Mouse (Mus musculus) G1E-ER4 (cell line): ENCODE data around the gene Zswim5. TPM values are rescaled to one million over a fixed set of nuclear protein-coding genes. Genes with fewer than 3 reads are reported as not detected.

ENCODE experiments used
- GATA1 ChIP-seq: IDR thresholded peaks from one replicate; pipeline ENCODE4 v1.8.0; 2012; ENCODE audit warnings: low read length, inconsistent platforms
- polyA plus RNA-seq: library from polyadenylated mRNA; stranded (reverse); fragments of >175 nt; gene quantifications from 2 replicates; pipeline ENCODE4 v1.2.3, GENCODE M21; 2012

Zswim5 gene
- polyA plus RNA-seq, 1 experiment: not detected

- no peak for TF ChIP-seq GATA1
These were observed 5.5 kb downstream of the Zswim5 start for GRCm38 (mm10) chr4:116882679-116883078.

GRCm38 (mm10) chr4:116894200-116895080 lies 17.3 kb downstream of the Zswim5 start:
- TF ChIP-seq GATA1: no peak

- no peak for TF ChIP-seq GATA1
These were observed 33.5 kb downstream of the Zswim5 start for GRCm38 (mm10) chr4:116910489-116911181.

DNA sequence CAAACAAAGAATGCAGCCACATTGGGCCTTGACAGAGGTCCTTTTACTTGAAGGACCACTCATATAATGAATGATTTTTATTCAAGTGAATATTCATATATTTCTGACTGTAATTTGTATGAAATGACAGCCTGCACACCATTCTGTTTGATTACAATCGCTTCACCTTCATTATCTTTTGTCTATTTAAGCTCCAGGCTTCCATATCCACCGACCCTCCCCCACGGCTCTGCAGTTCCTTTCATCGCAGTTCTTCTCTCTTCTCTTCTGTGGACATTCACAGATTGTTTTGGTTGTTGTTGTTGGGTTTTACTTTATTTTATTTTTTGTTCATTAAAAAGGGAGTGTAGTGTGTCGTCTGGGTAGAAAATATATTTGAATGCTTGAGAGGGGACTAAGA lies 34.0 kb downstream of the Zswim5 start:
- no peak for TF ChIP-seq GATA1

GRCm38 (mm10) chr4:116913318-116913717 lies 36.1 kb downstream of the Zswim5 start:
- no peak for TF ChIP-seq GATA1

- TF ChIP-seq GATA1: no peak
These were observed 51.0 kb downstream of the Zswim5 start for GRCm38 (mm10) chr4:116928006-116928651.

- TF ChIP-seq GATA1: no peak
These were observed 62.4 kb downstream of the Zswim5 start for GRCm38 (mm10) chr4:116939585-116939984.

DNA sequence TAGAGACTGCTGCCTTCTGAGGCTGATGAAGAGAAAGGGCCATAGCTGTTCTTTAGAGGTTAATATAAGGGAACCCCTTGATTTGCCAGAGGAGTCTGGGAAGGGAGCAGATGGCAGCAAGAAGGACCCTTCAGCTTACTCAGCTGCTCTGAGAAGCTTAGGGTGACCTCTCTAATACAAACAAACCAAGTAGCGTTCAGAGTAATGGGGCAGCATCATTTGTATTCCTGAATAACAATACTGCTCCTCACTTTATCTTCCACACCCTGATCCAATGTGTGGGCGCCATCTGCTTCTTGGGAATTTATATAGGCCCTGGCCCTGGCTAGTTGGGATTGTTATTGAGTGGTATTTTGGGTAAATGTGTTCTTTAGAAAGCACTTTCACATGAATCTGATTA lies 65.5 kb downstream of the Zswim5 start:
- TF ChIP-seq GATA1: no peak

- no peak for TF ChIP-seq GATA1
These were observed 66.9 kb downstream of the Zswim5 start for GRCm38 (mm10) chr4:116944055-116944454.

GRCm38 (mm10) chr4:116951642-116952041 lies 74.5 kb downstream of the Zswim5 start:
- TF ChIP-seq GATA1: no peak

GRCm38 (mm10) chr4:116954951-116955350 lies 77.8 kb downstream of the Zswim5 start:
- no peak for TF ChIP-seq GATA1

- TF ChIP-seq GATA1: no peak
These were observed 99.3 kb downstream of the Zswim5 start for GRCm38 (mm10) chr4:116976503-116976902.

DNA sequence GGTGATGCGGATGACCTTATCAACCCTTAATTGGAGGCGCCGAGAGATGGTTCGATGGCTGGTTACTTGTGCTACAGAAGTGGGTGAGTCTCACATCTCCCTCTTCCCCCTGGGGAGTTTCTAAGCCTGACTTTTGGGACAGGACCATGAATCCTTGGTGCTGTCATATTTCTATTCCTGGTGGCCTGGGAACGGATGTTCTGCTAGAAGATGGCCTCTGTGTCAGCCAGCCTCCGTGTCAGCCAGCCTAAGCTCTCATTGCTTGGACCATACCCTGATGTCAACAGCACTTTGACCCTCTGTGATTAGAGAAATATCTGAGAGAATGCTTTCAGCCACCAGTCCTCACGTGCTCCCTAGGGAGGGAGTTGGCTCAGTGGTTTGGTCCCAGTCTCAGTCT lies 108.5 kb downstream of the Zswim5 start:
- TF ChIP-seq GATA1: no peak

DNA sequence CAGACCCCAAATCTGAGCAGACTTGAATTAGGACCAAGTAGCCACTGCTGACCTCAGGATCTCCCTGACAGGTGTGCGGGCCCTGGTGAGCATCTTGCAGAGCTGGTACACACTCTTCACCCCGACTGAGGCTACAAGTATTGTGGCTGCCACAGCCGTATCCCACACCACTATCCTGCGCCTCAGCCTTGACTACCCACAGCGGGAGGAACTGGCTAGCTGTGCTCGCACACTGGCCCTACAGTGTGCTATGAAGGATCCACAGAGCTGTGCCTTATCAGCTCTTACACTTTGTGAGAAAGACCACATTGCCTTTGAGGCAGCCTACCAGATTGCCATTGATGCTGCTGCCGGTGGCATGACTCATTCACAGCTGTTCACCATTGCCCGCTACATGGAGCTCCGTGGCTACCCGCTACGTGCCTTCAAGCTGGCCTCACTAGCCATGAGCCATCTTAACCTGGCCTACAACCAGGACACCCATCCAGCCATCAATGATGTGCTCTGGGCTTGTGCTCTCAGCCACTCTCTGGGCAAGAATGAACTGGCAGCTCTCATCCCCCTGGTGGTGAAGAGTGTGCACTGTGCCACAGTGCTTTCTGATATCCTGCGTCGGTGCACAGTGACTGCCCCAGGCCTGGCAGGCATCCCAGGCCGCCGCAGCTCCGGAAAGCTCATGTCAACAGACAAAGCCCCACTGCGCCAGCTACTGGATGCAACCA lies 109.4 kb downstream of the Zswim5 start:
- TF ChIP-seq GATA1: no peak

- TF ChIP-seq GATA1: no peak
These were observed 109.9 kb downstream of the Zswim5 start for GRCm38 (mm10) chr4:116987122-116987456.

DNA sequence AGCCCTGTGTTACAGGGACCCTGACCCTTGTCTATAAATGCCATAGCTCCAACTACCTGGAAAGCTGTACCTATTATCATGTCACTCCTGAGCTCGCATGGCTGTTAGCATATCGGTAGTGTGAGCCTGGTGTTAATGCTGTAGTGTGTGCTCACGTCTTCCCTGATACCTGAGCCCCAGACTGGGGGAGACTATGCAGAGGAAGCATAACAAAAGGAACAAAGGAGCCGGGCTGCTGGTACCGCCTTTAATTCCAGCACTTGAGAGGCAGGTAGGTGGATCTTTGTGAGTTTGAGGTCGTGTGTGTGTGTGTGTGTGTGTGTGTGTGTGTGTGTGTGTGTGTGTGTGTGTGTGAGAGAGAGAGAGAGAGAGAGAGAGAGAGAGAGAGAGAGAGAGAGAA lies 112.6 kb downstream of the Zswim5 start:
- no peak for TF ChIP-seq GATA1
